Mouse (Mus musculus) forebrain, embryonic 16.5 days (tissue): ENCODE measurements around the gene Myo18b. TPM values are rescaled to one million over a fixed set of nuclear protein-coding genes. Genes with fewer than 3 reads are reported as not detected.

Source experiments
- ATAC-seq: fragments of 200-750 bp; cut with Nextera tagmentation; 2 replicates; pipeline ENCODE4 v1.8.0; 2017; ENCODE audit warnings: mild to moderate bottlenecking, moderate library complexity
- H3K27ac ChIP-seq: fragments of 300-500 bp; sonication (generic); 2 replicates; pipeline ENCODE4 v1.5.1; 2014; ENCODE audit warnings: low read length, control low read depth
- H3K27me3 ChIP-seq: fragments of 300-500 bp; sonication (generic); replicated peaks from 2 replicates; pipeline ENCODE4 v1.6.1; 2014; ENCODE audit warnings: low read length; ENCODE audit not compliant: control insufficient read depth, insufficient read depth
- H3K36me3 ChIP-seq: fragments of 300-500 bp; sonication (generic); 2 replicates; pipeline ENCODE4 v1.6.1; 2014; ENCODE audit not compliant: control insufficient read depth, insufficient read depth
- H3K4me1 ChIP-seq: fragments of 300-500 bp; sonication (generic); replicated peaks from 2 replicates; pipeline ENCODE4 v1.6.1; 2014; ENCODE audit warnings: low read length; ENCODE audit not compliant: control insufficient read depth, insufficient read depth
- H3K4me2 ChIP-seq: fragments of 300-500 bp; sonication (generic); 2 replicates; pipeline ENCODE4 v1.6.1; 2014; ENCODE audit warnings: mild to moderate bottlenecking, low read length, control low read depth
- H3K4me3 ChIP-seq: fragments of 300-500 bp; sonication (generic); replicated peaks from 2 replicates; pipeline ENCODE4 v1.5.1; 2014; ENCODE audit warnings: mild to moderate bottlenecking, low read length, control low read depth
- H3K9ac ChIP-seq: fragments of 300-500 bp; sonication (generic); replicated peaks from 2 replicates; pipeline ENCODE4 v1.6.1; 2014; ENCODE audit warnings: low read depth, low read length, control low read depth
- H3K9me3 ChIP-seq: fragments of 300-500 bp; sonication (generic); 2 replicates; pipeline ENCODE4 v1.6.1; 2016; ENCODE audit warnings: low read length; ENCODE audit not compliant: control insufficient read depth
- WGBS: fragments of 180-500 bp; shearing (Covaris S2); extraction: QIAGEN DNeasy Blood & Tissue Kit; methylation state at CpG from one replicate; pipeline ENCODE4 v1.1.7; 2014; 5-methylcytosine and 5-hydroxymethylcytosine counted together
- polyA plus RNA-seq: library from polyadenylated mRNA; unstranded; fragments of >200 nt; fragmentation: Nextera tagmentation; extraction: Ambion mirVana; gene quantifications from 2 replicates; pipeline ENCODE4 v1.2.1, GENCODE M21; 2015

Gene Myo18b
- polyA plus RNA-seq, 1 experiment from 2014 or later = 1.1 TPM

DNA sequence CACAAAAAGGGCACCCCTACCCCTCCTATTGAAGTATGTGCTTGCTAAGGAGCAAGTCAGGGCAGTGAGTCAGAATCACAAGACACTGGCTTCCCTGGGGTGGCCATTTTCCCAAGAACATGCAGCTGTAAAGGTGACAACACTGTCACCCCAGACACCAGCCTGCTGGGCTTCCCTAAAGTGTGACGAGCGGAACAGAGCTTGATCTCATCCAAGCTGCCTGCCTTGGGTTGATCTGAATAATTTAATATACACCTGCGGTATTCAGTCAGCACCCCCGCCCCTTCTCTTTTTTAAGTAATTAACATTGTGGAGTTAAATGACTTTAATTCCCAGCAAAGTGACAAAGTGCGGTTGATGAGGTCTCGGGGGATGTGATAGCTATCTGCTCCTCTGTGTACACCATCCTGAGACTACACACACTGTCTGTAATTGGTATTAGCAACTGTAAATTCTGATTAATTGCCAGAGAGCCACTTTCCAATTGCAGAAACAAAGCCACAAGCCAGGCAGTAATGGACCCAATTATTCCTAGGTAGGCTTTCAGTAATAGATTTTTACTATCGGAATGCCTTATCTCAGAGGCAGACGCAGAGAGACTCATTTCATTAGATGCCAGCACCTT is 148.7 kb downstream of the Myo18b start:
- Histone ChIP-seq H3K27me3 (no peaks in the 10 kb centered on the region), H3K36me3 (no peaks in the 10 kb centered on the region), H3K9ac (no peak overlapping the region), H3K4me2 (peak overlapping the region; percentile 2; the same call in 1 of the 2 replicates), H3K27ac (no peak overlapping the region), H3K4me1 (peaks cover 20% of the 10 kb centered on the region), H3K4me3 (no peak overlapping the region), H3K9me3 (no peaks in the 10 kb centered on the region)
- peak; percentile 55; the same call in 1 of the 2 replicates for ATAC-seq
- 25% methylated on average over 8 of the region's 8 CpGs for WGBS

DNA sequence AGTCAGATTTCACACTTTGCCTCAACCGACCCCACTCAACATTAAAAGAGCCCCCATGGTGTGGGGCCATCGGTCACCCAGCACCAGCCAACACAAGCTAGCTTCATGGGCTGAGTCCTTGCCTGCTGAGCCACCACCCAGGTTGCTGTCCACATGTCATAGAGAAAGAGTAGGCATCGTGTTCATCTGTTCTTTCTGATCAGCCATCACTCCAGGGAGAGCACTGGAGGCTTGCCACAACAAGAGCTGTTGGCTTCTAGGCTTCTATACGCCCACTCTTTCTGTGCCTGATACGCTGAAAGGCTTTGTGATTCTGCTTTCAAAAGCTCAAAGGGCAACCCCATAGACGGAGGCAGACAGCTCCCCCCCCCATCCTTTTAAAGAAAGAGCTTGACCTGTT is 151.0 kb downstream of the Myo18b start:
- Histone ChIP-seq H3K9me3 (no peaks in the 10 kb centered on the region), H3K9ac (no peak overlapping the region), H3K4me3 (no peak overlapping the region), H3K36me3 (no peaks in the 10 kb centered on the region), H3K27me3 (no peaks in the 10 kb centered on the region), H3K4me1 (peaks cover 20% of the 10 kb centered on the region), H3K27ac (no peak overlapping the region), H3K4me2 (no peak overlapping the region)
- 56% methylated on average over 6 of the region's 6 CpGs for WGBS
- ATAC-seq = no peak

DNA sequence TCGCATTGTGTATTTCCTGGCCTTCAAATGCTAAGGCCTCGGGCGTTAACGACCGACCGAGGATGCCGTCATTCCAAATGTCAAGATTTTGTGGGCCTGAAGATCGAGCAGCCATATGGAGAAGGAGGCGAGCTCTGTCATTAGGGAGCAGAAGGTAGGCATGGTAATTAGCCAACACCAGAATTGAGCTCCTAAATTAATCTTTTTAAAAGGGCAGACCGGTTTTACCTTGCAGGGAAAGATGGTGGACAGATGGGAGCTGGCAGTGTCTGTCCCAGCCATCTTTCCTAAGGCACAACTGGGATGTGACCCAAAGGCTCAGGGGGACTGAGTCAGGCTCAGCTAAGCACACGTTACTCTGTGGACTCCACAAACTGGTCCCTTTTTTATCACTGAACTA is 151.6 kb downstream of the Myo18b start:
- Histone ChIP-seq H3K4me3 (no peak overlapping the region), H3K36me3 (no peaks in the 10 kb centered on the region), H3K4me1 (peaks cover 20% of the 10 kb centered on the region), H3K4me2 (no peak overlapping the region), H3K27ac (no peak overlapping the region), H3K27me3 (no peaks in the 10 kb centered on the region), H3K9ac (no peak overlapping the region), H3K9me3 (no peaks in the 10 kb centered on the region)
- no peak for ATAC-seq
- 46% methylated on average over 11 of the region's 11 CpGs for WGBS

DNA sequence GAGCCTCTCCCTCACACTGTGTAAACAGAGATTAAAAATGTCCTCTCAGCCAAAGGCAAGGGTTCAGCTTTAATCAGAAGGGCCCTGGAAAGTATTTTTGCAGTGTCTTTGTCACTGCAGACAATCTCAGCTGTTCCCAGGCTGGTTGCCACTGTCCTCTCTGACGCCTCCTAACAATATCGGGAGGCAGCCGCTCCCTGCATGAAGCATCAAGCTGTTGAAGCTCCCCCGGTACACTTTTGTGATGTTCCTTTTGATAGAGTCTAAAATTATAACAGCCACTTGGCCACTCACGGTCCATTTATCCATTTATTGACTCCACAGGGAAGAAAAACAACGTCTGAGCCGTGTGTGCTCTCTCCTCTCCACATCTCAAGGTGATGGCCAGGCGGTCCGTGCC is 153.0 kb downstream of the Myo18b start:
- no peak overlapping the region for H3K4me3 ChIP-seq
- H3K27me3 ChIP-seq = no peaks in the 10 kb centered on the region
- H3K4me1 ChIP-seq = peaks cover 15% of the 10 kb centered on the region
- no peak overlapping the region for H3K4me2 ChIP-seq
- H3K27ac ChIP-seq = no peak overlapping the region
- WGBS = 58% methylated on average over 9 of the region's 9 CpGs
- H3K9me3 ChIP-seq = no peaks in the 10 kb centered on the region
- no peaks in the 10 kb centered on the region for H3K36me3 ChIP-seq
- H3K9ac ChIP-seq = no peak overlapping the region
- no peak for ATAC-seq

DNA sequence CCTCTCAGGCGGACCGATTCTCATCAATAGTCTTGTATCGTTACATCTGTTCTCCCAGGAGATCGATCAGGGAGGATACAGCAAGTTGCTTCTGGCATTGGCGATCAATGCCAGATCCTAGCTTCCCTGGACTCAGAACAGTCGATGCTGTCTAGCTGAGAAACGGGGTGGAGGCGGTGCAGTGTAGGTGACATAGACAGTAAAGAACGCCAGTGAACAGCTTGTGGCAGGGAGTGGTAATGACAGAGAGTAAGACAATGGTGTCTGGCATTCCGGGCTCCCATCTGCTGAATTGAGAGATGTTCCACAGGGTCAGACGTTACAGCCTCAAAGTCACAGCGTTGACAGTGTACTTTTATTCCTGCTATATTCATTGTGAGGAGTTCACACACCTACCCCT is 155.5 kb downstream of the Myo18b start:
- H3K9me3 ChIP-seq = no peaks in the 10 kb centered on the region
- H3K36me3 ChIP-seq = no peaks in the 10 kb centered on the region
- no peak overlapping the region for H3K27ac ChIP-seq
- H3K9ac ChIP-seq = no peak overlapping the region
- ATAC-seq = 0 out of 2 replicates have a peak, but pooled peaks have one; percentile 67
- no peak overlapping the region for H3K4me2 ChIP-seq
- peaks cover 6% of the 10 kb centered on the region for H3K4me1 ChIP-seq
- no peaks in the 10 kb centered on the region for H3K27me3 ChIP-seq
- 63% methylated on average over 12 of the region's 12 CpGs for WGBS
- H3K4me3 ChIP-seq = no peak overlapping the region

DNA sequence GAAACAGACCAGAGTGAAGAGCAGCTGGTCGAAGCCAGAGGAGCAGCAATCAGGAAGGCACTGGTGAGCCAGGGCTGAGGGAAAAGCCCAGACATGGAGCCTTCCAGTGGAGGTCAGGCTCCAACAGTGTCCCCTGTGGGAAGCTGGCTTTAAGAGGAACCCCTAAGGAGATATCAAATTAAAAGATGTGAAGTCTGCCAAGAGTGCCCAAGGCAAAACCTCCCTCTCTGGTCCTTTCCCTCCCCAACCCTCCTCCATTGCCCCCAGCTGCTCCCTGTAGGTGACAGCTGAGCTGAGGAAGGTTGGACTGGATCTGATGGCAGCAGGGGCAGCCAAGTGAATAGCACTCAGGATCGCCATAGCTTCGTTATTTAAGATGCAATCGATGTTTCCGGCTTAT is 161.1 kb downstream of the Myo18b start:
- no peak overlapping the region for H3K4me3 ChIP-seq
- no peak for ATAC-seq
- H3K9me3 ChIP-seq = no peaks in the 10 kb centered on the region
- H3K27me3 ChIP-seq = no peaks in the 10 kb centered on the region
- H3K27ac ChIP-seq = no peak overlapping the region
- H3K9ac ChIP-seq = no peak overlapping the region
- 67% methylated on average over 5 of the region's 5 CpGs for WGBS
- no peak overlapping the region for H3K4me2 ChIP-seq
- H3K36me3 ChIP-seq = no peaks in the 10 kb centered on the region
- H3K4me1 ChIP-seq = peaks cover 5% of the 10 kb centered on the region; the same call in 1 of the 2 replicates

DNA sequence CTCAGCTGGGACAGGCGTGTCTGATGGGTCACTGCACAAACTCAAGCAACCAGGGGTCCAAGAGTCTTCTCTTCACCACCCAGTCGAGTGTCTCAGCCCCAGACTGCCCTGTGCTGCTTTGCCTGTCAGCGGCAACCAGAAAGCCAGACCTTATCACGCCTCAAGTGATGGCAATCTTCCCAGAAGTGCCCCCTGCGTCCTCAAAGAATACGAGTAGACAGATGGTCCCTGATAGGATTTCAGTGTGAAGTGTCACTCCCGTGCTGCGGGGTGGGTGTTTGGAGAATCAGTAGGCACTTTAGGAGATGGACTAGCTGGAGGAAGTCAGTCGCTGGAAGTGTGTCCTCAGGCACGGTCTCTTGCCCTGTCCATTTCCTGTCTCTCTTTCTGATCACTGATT is 165.6 kb downstream of the Myo18b start:
- H3K36me3 ChIP-seq = no peaks in the 10 kb centered on the region
- H3K9ac ChIP-seq = no peak overlapping the region
- H3K9me3 ChIP-seq = no peaks in the 10 kb centered on the region
- H3K27me3 ChIP-seq = no peaks in the 10 kb centered on the region
- no peak overlapping the region for H3K4me3 ChIP-seq
- H3K4me1 ChIP-seq = peaks cover 5% of the 10 kb centered on the region; the same call in 1 of the 2 replicates
- H3K27ac ChIP-seq = no peak overlapping the region
- no peak overlapping the region for H3K4me2 ChIP-seq
- 50% methylated on average over 10 of the region's 10 CpGs for WGBS
- no peak for ATAC-seq

DNA sequence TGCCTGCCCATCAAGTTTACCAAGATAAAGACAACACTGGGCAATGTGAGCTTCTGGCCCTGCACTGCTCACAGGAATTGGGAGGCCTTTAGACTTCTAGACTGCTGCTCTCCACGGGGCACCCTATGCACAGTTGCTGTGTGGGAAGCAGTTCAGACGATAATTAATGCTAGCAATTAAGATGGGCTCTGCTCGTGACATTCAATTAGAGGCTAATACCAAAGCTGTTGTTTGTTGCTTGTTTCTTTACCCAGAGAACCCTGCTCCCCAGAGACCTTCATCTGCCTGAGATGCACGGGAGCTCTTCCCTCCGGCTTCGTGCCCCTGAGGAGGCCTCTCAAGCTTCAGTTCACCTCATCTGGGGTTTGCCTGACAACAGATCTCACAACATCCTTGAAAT is 167.7 kb downstream of the Myo18b start:
- H3K27ac ChIP-seq = no peak overlapping the region
- H3K4me3 ChIP-seq = no peak overlapping the region
- H3K9me3 ChIP-seq = no peaks in the 10 kb centered on the region
- no peak overlapping the region for H3K4me2 ChIP-seq
- peaks cover 5% of the 10 kb centered on the region; the same call in 1 of the 2 replicates for H3K4me1 ChIP-seq
- H3K9ac ChIP-seq = no peak overlapping the region
- WGBS = 20% methylated on average over 6 of the region's 6 CpGs
- no peaks in the 10 kb centered on the region for H3K27me3 ChIP-seq
- no peaks in the 10 kb centered on the region for H3K36me3 ChIP-seq
- ATAC-seq = 0 out of 2 replicates have a peak, but pooled peaks have one; percentile 40

DNA sequence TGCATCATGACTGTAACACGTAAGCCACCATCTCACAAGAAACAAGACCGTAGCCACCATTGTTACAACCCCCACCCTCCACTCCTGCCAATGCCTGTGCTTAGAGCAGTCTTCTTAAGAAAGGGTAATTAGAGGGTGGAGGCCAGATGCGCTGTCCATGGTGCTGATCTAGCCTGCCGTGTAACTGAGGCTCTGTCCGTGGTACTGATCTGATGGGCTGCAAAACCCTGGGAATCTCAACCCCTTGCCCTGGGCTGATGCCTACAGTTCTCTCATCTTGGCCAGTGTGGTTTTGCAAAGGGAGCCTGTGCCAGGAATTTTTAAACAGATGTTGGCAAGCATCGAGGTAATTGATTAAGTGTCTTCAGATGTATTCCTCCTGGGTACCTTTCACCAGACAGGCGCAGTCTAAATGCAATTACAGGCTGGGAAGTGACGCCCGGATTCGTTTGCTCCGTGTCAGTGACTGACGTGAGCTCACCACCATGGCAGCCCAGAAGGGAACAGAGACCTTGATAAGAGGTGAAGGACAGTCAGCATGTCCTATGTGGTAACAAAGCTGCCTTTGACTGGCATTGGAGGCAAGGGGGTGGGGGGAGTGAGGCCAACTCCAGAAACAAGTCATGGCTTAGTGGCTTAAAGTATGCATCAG is 177.4 kb downstream of the Myo18b start:
- no peak for ATAC-seq
- no peak overlapping the region for H3K27ac ChIP-seq
- 28% methylated on average over 12 of the region's 12 CpGs for WGBS

More for the DNA sequence above, 177.4 kb downstream of the Myo18b start:
- Histone ChIP-seq H3K9ac (no peak overlapping the region), H3K27me3 (0 out of 2 replicates have a peak, but pooled peaks cover 2% of the 10 kb centered on the region), H3K4me2 (no peak overlapping the region), H3K36me3 (no peaks in the 10 kb centered on the region), H3K4me3 (no peak overlapping the region), H3K9me3 (no peaks in the 10 kb centered on the region), H3K4me1 (peaks cover 5% of the 10 kb centered on the region)
